Mouse (Mus musculus): ENCODE measurements around the gene Pnpla7. TPM values are rescaled to one million over a fixed set of nuclear protein-coding genes. Genes with fewer than 3 reads are reported as not detected.

The Pnpla7 gene
- total and polyA plus RNA-seq, 2 experiments, result 113 to 141 TPM

DNA sequence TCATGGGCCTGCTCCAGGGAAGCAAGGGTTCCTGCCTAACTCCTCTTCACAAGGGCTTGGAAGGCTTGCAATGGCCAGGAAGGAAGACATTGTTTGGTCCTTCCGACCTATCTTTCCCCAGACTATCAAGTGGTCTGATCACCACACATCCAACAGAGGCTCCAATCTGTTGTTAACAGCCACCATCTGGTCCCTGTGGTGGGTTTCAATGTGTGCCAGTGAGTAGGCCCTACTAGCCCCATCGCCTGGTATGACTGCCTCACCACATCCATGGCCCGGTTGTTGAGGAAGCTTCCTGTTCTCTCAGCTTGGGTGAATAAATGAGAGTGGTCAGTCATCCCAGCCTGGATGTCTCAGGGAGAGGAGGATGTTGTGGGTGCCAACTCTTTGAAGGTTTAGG lies 112.8 kb downstream of the Pnpla7 start:
- Histone ChIP-seq H3K27me3 (ENCODE audit: control insufficient read depth, insufficient read depth, low read length) (no peaks in the 10 kb centered on the region), H3K9ac (ENCODE audit: low read depth, low read length) (no peak overlapping the region), H3K4me1 (ENCODE audit: control insufficient read depth, insufficient read depth, low read length) (peaks cover 2% of the 10 kb centered on the region; the same call in 1 of the 2 replicates), H3K27ac (replicated peaks; ENCODE audit: insufficient read depth, low read depth, low read length) (no peak overlapping the region), H3K36me3 (ENCODE audit: control insufficient read depth, insufficient read depth, low read length) (peaks cover 13% of the 10 kb centered on the region), H3K79me2 (ENCODE audit: control insufficient read depth, insufficient read depth, low read length) (no peaks in the 10 kb centered on the region), H3K4me3 (ENCODE audit: insufficient read depth, low read depth, low read length) (no peak overlapping the region)
- 91% methylated on average over 3 of the region's 3 CpGs for WGBS
- no peak for TF ChIP-seq CTCF (IDR thresholded peaks at IDR 0.05; ENCODE audit: low read depth, low read length)
- TF ChIP-seq POLR2A (IDR thresholded peaks at IDR 0.05; ENCODE audit: extremely low read depth, insufficient read depth, low read length), result no peak
- DNase-seq (ENCODE audit: extremely low read depth, low read depth, low spot score), result no peak

DNA sequence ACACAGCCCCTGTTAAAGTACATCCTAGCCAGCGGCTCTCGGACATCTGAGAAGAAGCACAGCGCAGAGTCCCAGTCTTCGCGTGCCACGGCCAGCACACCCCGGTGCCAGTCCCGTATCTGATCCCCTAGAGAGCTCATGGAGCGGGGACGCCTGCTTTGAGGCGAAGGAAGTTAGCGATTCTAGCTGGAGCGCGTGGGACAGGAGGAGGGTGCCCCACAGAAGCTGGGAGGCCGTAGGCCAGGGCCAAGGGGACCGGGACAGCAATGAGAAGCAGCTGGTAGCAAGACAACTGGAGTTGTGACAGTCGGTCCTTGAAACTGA lies 118.9 kb downstream of the Pnpla7 start:
- no peaks in the 10 kb centered on the region for H3K4me1 ChIP-seq (ENCODE audit: control insufficient read depth, insufficient read depth, low read length)
- no peaks in the 10 kb centered on the region for H3K36me3 ChIP-seq (ENCODE audit: control insufficient read depth, insufficient read depth, low read length)
- H3K4me3 ChIP-seq (ENCODE audit: insufficient read depth, low read depth, low read length), result no peak overlapping the region
- no peak overlapping the region for H3K9ac ChIP-seq (ENCODE audit: low read depth, low read length)
- H3K27ac ChIP-seq (replicated peaks; ENCODE audit: insufficient read depth, low read depth, low read length), result no peak overlapping the region
- H3K79me2 ChIP-seq (ENCODE audit: control insufficient read depth, insufficient read depth, low read length), result no peaks in the 10 kb centered on the region
- TF ChIP-seq POLR2A (IDR thresholded peaks at IDR 0.05; ENCODE audit: extremely low read depth, insufficient read depth, low read length) (no peak), CTCF (IDR thresholded peaks at IDR 0.05; ENCODE audit: low read depth, low read length) (no peak)
- no peaks in the 10 kb centered on the region for H3K27me3 ChIP-seq (ENCODE audit: control insufficient read depth, insufficient read depth, low read length)
- WGBS, result 62% methylated on average over 17 of the region's 17 CpGs
- DNase-seq (ENCODE audit: extremely low read depth, low read depth, low spot score), result no peak

GRCm38 (mm10) chr2:25095109-25095850 lies 119.4 kb downstream of the Pnpla7 start, which contains the start of gene Noxa1:
TSS of gene Noxa1 (minus strand) at chr2:25095149.
- H3K27ac ChIP-seq (replicated peaks; ENCODE audit: insufficient read depth, low read depth, low read length), result no peak within 1 kb of the TSS
- WGBS, result 46% methylated on average over 28 of the region's 28 CpGs
- H3K4me3 ChIP-seq (ENCODE audit: insufficient read depth, low read depth, low read length), result no peak within 1 kb of the TSS
- no peaks in the 10 kb centered on the region for H3K27me3 ChIP-seq (ENCODE audit: control insufficient read depth, insufficient read depth, low read length)
- no peaks in the 10 kb centered on the region for H3K4me1 ChIP-seq (ENCODE audit: control insufficient read depth, insufficient read depth, low read length)
- H3K9ac ChIP-seq (ENCODE audit: low read depth, low read length), result no peak within 1 kb of the TSS
- no peaks in the 10 kb centered on the region for H3K79me2 ChIP-seq (ENCODE audit: control insufficient read depth, insufficient read depth, low read length)
- DNase-seq (ENCODE audit: extremely low read depth, low read depth, low spot score), result peak; percentile 45
- H3K36me3 ChIP-seq (ENCODE audit: control insufficient read depth, insufficient read depth, low read length), result no peaks in the 10 kb centered on the region
- peak; percentile 31; the same call in 1 of the 2 replicates for TF ChIP-seq CTCF (IDR thresholded peaks at IDR 0.05; ENCODE audit: low read depth, low read length)
- no peak for TF ChIP-seq POLR2A (IDR thresholded peaks at IDR 0.05; ENCODE audit: extremely low read depth, insufficient read depth, low read length)

GRCm38 (mm10) chr2:25098005-25098615 lies 122.3 kb downstream of the Pnpla7 start:
- no peak for DNase-seq (ENCODE audit: extremely low read depth, low read depth, low spot score)
- TF ChIP-seq CTCF (IDR thresholded peaks at IDR 0.05; ENCODE audit: low read depth, low read length), result no peak
- TF ChIP-seq POLR2A (IDR thresholded peaks at IDR 0.05; ENCODE audit: extremely low read depth, insufficient read depth, low read length), result no peak
- no peak overlapping the region for H3K9ac ChIP-seq (ENCODE audit: low read depth, low read length)
- no peaks in the 10 kb centered on the region for H3K79me2 ChIP-seq (ENCODE audit: control insufficient read depth, insufficient read depth, low read length)
- no peak overlapping the region for H3K27ac ChIP-seq (replicated peaks; ENCODE audit: insufficient read depth, low read depth, low read length)
- no peaks in the 10 kb centered on the region for H3K27me3 ChIP-seq (ENCODE audit: control insufficient read depth, insufficient read depth, low read length)
- H3K4me3 ChIP-seq (ENCODE audit: insufficient read depth, low read depth, low read length), result no peak overlapping the region
- no peaks in the 10 kb centered on the region for H3K36me3 ChIP-seq (ENCODE audit: control insufficient read depth, insufficient read depth, low read length)
- H3K4me1 ChIP-seq (ENCODE audit: control insufficient read depth, insufficient read depth, low read length), result no peaks in the 10 kb centered on the region
- WGBS, result 83% methylated on average over 3 of the region's 3 CpGs

DNA sequence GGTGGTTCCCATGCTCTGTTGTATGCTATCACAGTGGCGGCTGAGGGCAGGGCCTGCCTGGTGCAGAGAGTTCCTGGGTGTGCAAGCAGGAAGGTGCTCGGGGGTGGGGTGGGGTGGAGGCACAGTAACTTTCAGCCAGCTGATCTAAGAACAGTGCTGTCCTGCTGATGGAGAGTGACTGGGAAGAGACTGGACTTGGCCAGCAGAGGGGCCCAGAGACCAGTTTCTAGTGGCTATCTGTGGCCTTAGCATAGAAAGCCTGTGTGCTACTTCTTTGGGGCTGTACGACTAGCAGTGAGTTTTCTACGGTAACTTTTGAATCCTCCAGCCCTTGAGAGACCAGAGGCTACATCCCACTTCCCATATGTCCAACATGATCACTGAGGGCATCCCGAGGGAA lies 123.1 kb downstream of the Pnpla7 start:
- no peaks in the 10 kb centered on the region for H3K36me3 ChIP-seq (ENCODE audit: control insufficient read depth, insufficient read depth, low read length)
- no peak overlapping the region for H3K9ac ChIP-seq (ENCODE audit: low read depth, low read length)
- H3K4me1 ChIP-seq (ENCODE audit: control insufficient read depth, insufficient read depth, low read length), result no peaks in the 10 kb centered on the region
- H3K4me3 ChIP-seq (ENCODE audit: insufficient read depth, low read depth, low read length), result no peak overlapping the region
- no peaks in the 10 kb centered on the region for H3K79me2 ChIP-seq (ENCODE audit: control insufficient read depth, insufficient read depth, low read length)
- H3K27ac ChIP-seq (replicated peaks; ENCODE audit: insufficient read depth, low read depth, low read length), result no peak overlapping the region
- 56% methylated on average over 5 of the region's 5 CpGs for WGBS
- H3K27me3 ChIP-seq (ENCODE audit: control insufficient read depth, insufficient read depth, low read length), result no peaks in the 10 kb centered on the region
- peak; percentile 31 for DNase-seq (ENCODE audit: extremely low read depth, low read depth, low spot score)
- TF ChIP-seq POLR2A (IDR thresholded peaks at IDR 0.05; ENCODE audit: extremely low read depth, insufficient read depth, low read length), result no peak
- peak; percentile 74 for TF ChIP-seq CTCF (IDR thresholded peaks at IDR 0.05; ENCODE audit: low read depth, low read length)

DNA sequence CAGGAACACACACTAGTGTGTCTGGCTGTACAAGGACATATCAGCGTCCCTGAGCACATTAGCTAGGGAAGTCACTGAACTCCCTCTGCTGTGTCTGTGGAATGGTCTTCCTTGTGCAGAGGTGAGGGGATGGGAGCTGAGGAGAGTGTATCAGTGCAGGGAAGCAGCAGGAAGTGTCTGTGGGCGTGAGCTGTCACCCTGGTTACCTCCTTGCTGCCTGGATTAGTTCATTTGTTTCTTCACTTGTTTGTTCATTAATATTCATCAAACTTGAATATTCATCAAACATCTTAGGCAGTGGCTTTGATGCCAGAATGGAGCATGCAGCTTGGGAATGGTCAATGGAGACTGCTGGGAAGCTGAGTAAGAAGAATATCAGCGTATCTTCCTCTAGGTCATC lies 123.9 kb downstream of the Pnpla7 start:
- H3K27me3 ChIP-seq (ENCODE audit: control insufficient read depth, insufficient read depth, low read length), result no peaks in the 10 kb centered on the region
- no peak overlapping the region for H3K4me3 ChIP-seq (ENCODE audit: insufficient read depth, low read depth, low read length)
- H3K27ac ChIP-seq (replicated peaks; ENCODE audit: insufficient read depth, low read depth, low read length), result no peak overlapping the region
- 88% methylated on average over 3 of the region's 3 CpGs for WGBS
- no peaks in the 10 kb centered on the region for H3K4me1 ChIP-seq (ENCODE audit: control insufficient read depth, insufficient read depth, low read length)
- no peaks in the 10 kb centered on the region for H3K79me2 ChIP-seq (ENCODE audit: control insufficient read depth, insufficient read depth, low read length)
- H3K36me3 ChIP-seq (ENCODE audit: control insufficient read depth, insufficient read depth, low read length), result no peaks in the 10 kb centered on the region
- no peak for DNase-seq (ENCODE audit: extremely low read depth, low read depth, low spot score)
- TF ChIP-seq CTCF (IDR thresholded peaks at IDR 0.05; ENCODE audit: low read depth, low read length), result no peak
- no peak for TF ChIP-seq POLR2A (IDR thresholded peaks at IDR 0.05; ENCODE audit: extremely low read depth, insufficient read depth, low read length)
- no peak overlapping the region for H3K9ac ChIP-seq (ENCODE audit: low read depth, low read length)

Other genes starting within 250 kb of the Pnpla7 start
- gene Cacna1b, start 212.9 kb upstream of the Pnpla7 start, total RNA-seq (2014; rRNA removed), result 0.07 TPM in 1 of 2 replicates, not detected in the other
- gene Cacna1b, start 212.9 kb upstream of the Pnpla7 start, polyA plus RNA-seq (2012; rRNA removed), result not detected in 2 replicates
- 19.2 and 21.8 TPM in 2 replicates for gene Ehmt1, start 56.4 kb upstream of the Pnpla7 start, total RNA-seq (2014; rRNA removed)
- gene Ehmt1, start 56.4 kb upstream of the Pnpla7 start, polyA plus RNA-seq (2012; rRNA removed), result 19.4 and 24.0 TPM in 2 replicates
- gene Arrdc1, start 40.8 kb upstream of the Pnpla7 start, total RNA-seq (2014; rRNA removed), result 2.5 and 3.1 TPM in 2 replicates
- 7.4 and 12.7 TPM in 2 replicates for gene Arrdc1, start 40.8 kb upstream of the Pnpla7 start, polyA plus RNA-seq (2012; rRNA removed)
- gene Zmynd19, start 26.2 kb upstream of the Pnpla7 start, total RNA-seq (2014; rRNA removed), result 2.0 and 3.0 TPM in 2 replicates
- 3.4 TPM in 2 replicates for gene Zmynd19, start 26.2 kb upstream of the Pnpla7 start, polyA plus RNA-seq (2012; rRNA removed)
- 3.9 and 4.4 TPM in 2 replicates for gene Dph7, start 13.6 kb upstream of the Pnpla7 start, total RNA-seq (2014; rRNA removed)
- gene Dph7, start 13.6 kb upstream of the Pnpla7 start, polyA plus RNA-seq (2012; rRNA removed), result 3.9 and 4.6 TPM in 2 replicates
- gene Mrpl41, start 935 bp upstream of the Pnpla7 start, total RNA-seq (2014; rRNA removed), result 68.1 and 77.0 TPM in 2 replicates
- gene Mrpl41, start 935 bp upstream of the Pnpla7 start, polyA plus RNA-seq (2012; rRNA removed), result 24.4 and 30.1 TPM in 2 replicates
- gene Nsmf, start 78.3 kb downstream of the Pnpla7 start, total RNA-seq (2014; rRNA removed), result 71.2 and 76.2 TPM in 2 replicates
- 182 and 219 TPM in 2 replicates for gene Nsmf, start 78.3 kb downstream of the Pnpla7 start, polyA plus RNA-seq (2012; rRNA removed)
- gene Entpd8, start 104.3 kb downstream of the Pnpla7 start, total RNA-seq (2014; rRNA removed), result 84.8 and 91.8 TPM in 2 replicates
- gene Entpd8, start 104.3 kb downstream of the Pnpla7 start, polyA plus RNA-seq (2012; rRNA removed), result 159 and 196 TPM in 2 replicates
- not detected in 2 replicates for gene Noxa1, start 119.1 kb downstream of the Pnpla7 start, total RNA-seq (2014; rRNA removed)
- 0.15 TPM in 1 of 2 replicates, not detected in the other for gene Noxa1, start 119.1 kb downstream of the Pnpla7 start, polyA plus RNA-seq (2012; rRNA removed)
- gene Nrarp, start 204.7 kb downstream of the Pnpla7 start, total RNA-seq (2014; rRNA removed), result 0.74 and 2.1 TPM in 2 replicates
- gene Nrarp, start 204.7 kb downstream of the Pnpla7 start, polyA plus RNA-seq (2012; rRNA removed), result 1.5 and 1.6 TPM in 2 replicates
- 4.6 TPM in 2 replicates for gene Tor4a, start 220.9 kb downstream of the Pnpla7 start, total RNA-seq (2014; rRNA removed)
- 4.3 and 7.0 TPM in 2 replicates for gene Tor4a, start 220.9 kb downstream of the Pnpla7 start, polyA plus RNA-seq (2012; rRNA removed)
- gene Nelfb, start 235.5 kb downstream of the Pnpla7 start, total RNA-seq (2014; rRNA removed), result 18.4 and 19.1 TPM in 2 replicates
- 22.4 and 27.5 TPM in 2 replicates for gene Nelfb, start 235.5 kb downstream of the Pnpla7 start, polyA plus RNA-seq (2012; rRNA removed)
- gene Stpg3, start 238.6 kb downstream of the Pnpla7 start, total RNA-seq (2014; rRNA removed), result not detected in 2 replicates
- gene Stpg3, start 238.6 kb downstream of the Pnpla7 start, polyA plus RNA-seq (2012; rRNA removed), result not detected in 2 replicates
- not detected in 2 replicates for gene Fam166a, start 242.7 kb downstream of the Pnpla7 start, total RNA-seq (2014; rRNA removed)
- 0.07 TPM in 1 of 2 replicates, not detected in the other for gene Fam166a, start 242.7 kb downstream of the Pnpla7 start, polyA plus RNA-seq (2012; rRNA removed)
- gene Tubb4b, start 248.7 kb downstream of the Pnpla7 start, total RNA-seq (2014; rRNA removed), result 80.5 and 129 TPM in 2 replicates
- 253 and 254 TPM in 2 replicates for gene Tubb4b, start 248.7 kb downstream of the Pnpla7 start, polyA plus RNA-seq (2012; rRNA removed)

Measured in liver, adult 2 months (tissue).